Mouse (Mus musculus) neural tube, embryonic 12.5 days (tissue): Measurements from ENCODE around the gene Foxd3. TPM values are rescaled to one million over a fixed set of nuclear protein-coding genes. Genes with fewer than 3 reads are reported as not detected.

ENCODE experiments used
- microRNA-seq: library from miRNA; unstranded; fragments of <30 nt; microRNA quantifications from one replicate; pipeline ENCODE4, GENCODE M21; 2017
- polyA plus RNA-seq: library from polyadenylated mRNA; unstranded; fragments of >200 nt; fragmentation: Nextera tagmentation; extraction: Ambion mirVana; gene quantifications from 2 replicates; pipeline ENCODE4 v1.2.1, GENCODE M21; 2016

The Foxd3 gene
- polyA plus RNA-seq, 1 experiment from 2014 or later = 8.9 TPM

Small RNAs within 50 kb of the gene (microRNA-seq; reads per million reads assigned to microRNA genes)
- not detected for gene Gm23366

Other genes with a start within 250 kb of the Foxd3 start
- 13.4 and 13.7 TPM in 2 replicates for gene Alg6, start 59.4 kb downstream of the Foxd3 start, polyA plus RNA-seq
- gene Efcab7, start 172.9 kb downstream of the Foxd3 start, polyA plus RNA-seq = 16.9 and 26.9 TPM in 2 replicates